Mouse (Mus musculus): ENCODE data around the gene Ngfr. TPM values are rescaled to one million over a fixed set of nuclear protein-coding genes. Genes with fewer than 3 reads are reported as not detected.
A peak's percentile ranks its signal among the peaks of the same experiment; 100 is the strongest.

Ngfr gene
- total and polyA plus RNA-seq, 3 experiments: not detected

- TF ChIP-seq MXI1 (IDR thresholded peaks at IDR 0.05; ENCODE audit: low read depth, low read length) (no peak), BHLHE40 (IDR thresholded peaks at IDR 0.05; ENCODE audit: borderline replicate concordance, low read depth, low read length) (0 out of 2 replicates have a peak, but pooled peaks have one; percentile 11), SMC3 (IDR thresholded peaks at IDR 0.05; ENCODE audit: low read depth, low read length) (peak; percentile 85), GATA1 (IDR thresholded peaks at IDR 0.05; ENCODE audit: low read depth, low read length) (no peak)
Observed at GRCm38 (mm10) chr11:95533484-95534160, 53.9 kb downstream of the Ngfr start (continued).

GRCm38 (mm10) chr11:95532353-95533072 is 55.0 kb downstream of the Ngfr start:
- no peak overlapping the region for H3K9ac ChIP-seq (ENCODE audit: control insufficient read depth, low read depth, low read length, poor library complexity, severe bottlenecking)
- peaks cover 0 to 2% of the 10 kb centered on the region in 2 experiments; a peak in 1 of 4 replicates for H3K4me1 ChIP-seq (ENCODE audit: control insufficient read depth in 1 of 2, insufficient read depth in 2 of 2, low read length in 2 of 2)
- TF ChIP-seq POLR2AphosphoS2 (IDR thresholded peaks at IDR 0.05; ENCODE audit: low read length) (no peak), ZNF384 (IDR thresholded peaks at IDR 0.05; ENCODE audit: low read depth, low read length) (no peak), NELFE (IDR thresholded peaks at IDR 0.05; ENCODE audit: low read depth, low read length) (no peak), RAD21 (IDR thresholded peaks at IDR 0.05; ENCODE audit: low read depth, low read length) (no peak), CHD1 (IDR thresholded peaks at IDR 0.05; ENCODE audit: low read depth, low read length) (no peak), ZKSCAN1 (IDR thresholded peaks at IDR 0.05; ENCODE audit: low read depth, low read length) (no peak), CTCF (IDR thresholded peaks at IDR 0.05 in 2 of 3, conservative IDR thresholded peaks at IDR 0.05 in 1 of 3; ENCODE audit: control insufficient read depth in 1 of 3, insufficient read depth in 1 of 3, low read depth in 2 of 3, low read length in 3 of 3, poor library complexity in 1 of 3, severe bottlenecking in 1 of 3) (no peak), POLR2A (IDR thresholded peaks at IDR 0.05; ENCODE audit: control insufficient read depth in 1 of 2, insufficient read depth in 1 of 2, low read depth in 1 of 2, low read length in 2 of 2, poor library complexity in 1 of 2) (no peak), EP300 (IDR thresholded peaks at IDR 0.05; ENCODE audit: low read depth in 1 of 2, low read length in 2 of 2) (no peak), MAZ (IDR thresholded peaks at IDR 0.05; ENCODE audit: low read depth, low read length) (no peak), ELF1 (IDR thresholded peaks at IDR 0.05; ENCODE audit: low read depth, low read length) (no peak), USF2 (IDR thresholded peaks at IDR 0.05; ENCODE audit: borderline replicate concordance in 1 of 2, insufficient read depth in 1 of 2, low read depth in 1 of 2, low read length in 2 of 2) (no peak), HCFC1 (IDR thresholded peaks at IDR 0.05; ENCODE audit: low read depth, low read length) (no peak)
- H3K27ac ChIP-seq (ENCODE audit: control insufficient read depth, low read depth, low read length): no peak overlapping the region
- DNase-seq (ENCODE audit: low read depth, low spot score): no peak
- no peaks in the 10 kb centered on the region for H3K79me2 ChIP-seq (ENCODE audit: control insufficient read depth, insufficient read depth, low read length, poor library complexity)
- no peak overlapping the region for H3K4me3 ChIP-seq (ENCODE audit: control insufficient read depth in 1 of 2, insufficient read depth in 1 of 2, low read depth in 2 of 2, low read length in 2 of 2)
- no peaks in the 10 kb centered on the region for H3K36me3 ChIP-seq (ENCODE audit: control insufficient read depth in 1 of 2, insufficient read depth in 2 of 2, low read length in 2 of 2)
- H3K27me3 ChIP-seq (ENCODE audit: control insufficient read depth in 1 of 2, insufficient read depth in 2 of 2, low read length in 2 of 2): no peaks in the 10 kb centered on the region
- H3K9me3 ChIP-seq (replicated peaks; ENCODE audit: insufficient read depth, low read length): no peaks in the 10 kb centered on the region
